Mouse (Mus musculus): ENCODE results near the gene Gm29776. TPM values are rescaled to one million over a fixed set of nuclear protein-coding genes. Genes with fewer than 3 reads are reported as not detected.

Gene Gm29776
- polyA plus RNA-seq, 1 experiment from 2014 or later = 0.21 TPM

DNA sequence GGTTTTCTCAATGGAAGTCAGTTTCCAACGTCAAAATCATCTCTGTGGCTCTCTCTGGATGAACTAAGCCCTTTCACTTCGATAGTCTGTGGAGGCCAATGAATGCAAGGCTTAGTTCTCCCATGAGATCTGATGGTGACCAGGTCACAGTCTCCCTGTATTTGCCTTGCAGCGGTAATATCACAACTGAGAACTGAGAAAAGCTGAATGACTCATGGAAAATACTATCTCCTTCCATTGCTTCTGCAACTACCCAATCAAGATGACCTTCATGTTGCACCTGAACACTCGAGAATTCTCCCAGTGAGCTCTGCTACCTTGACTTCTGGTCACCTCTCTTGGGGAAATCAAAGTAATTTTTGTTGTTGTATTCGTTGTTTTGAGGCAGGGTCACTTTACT lies 28.9 kb upstream of the Gm29776 start:
- ATAC-seq (ENCODE audit: low FRiP score) = no peak
- H3K9me3 ChIP-seq (replicated peaks) = no peaks in the 10 kb centered on the region
- no peak overlapping the region for H3K27ac ChIP-seq
- no peak overlapping the region for H3K4me2 ChIP-seq (replicated peaks)
- H3K9ac ChIP-seq = no peak overlapping the region
- H3K36me3 ChIP-seq = no peaks in the 10 kb centered on the region
- 80% methylated on average over 5 of the region's 5 CpGs for WGBS
- H3K4me3 ChIP-seq = no peak overlapping the region
- no peaks in the 10 kb centered on the region for H3K27me3 ChIP-seq
- no peaks in the 10 kb centered on the region for H3K4me1 ChIP-seq

- Histone ChIP-seq H3K9me3 (replicated peaks) (no peaks in the 10 kb centered on the region), H3K4me3 (no peak overlapping the region), H3K4me1 (no peaks in the 10 kb centered on the region), H3K27me3 (no peaks in the 10 kb centered on the region), H3K36me3 (no peaks in the 10 kb centered on the region), H3K9ac (no peak overlapping the region), H3K27ac (no peak overlapping the region), H3K4me2 (replicated peaks) (no peak overlapping the region)
- 78% methylated on average over 6 of the region's 6 CpGs for WGBS
- ATAC-seq (ENCODE audit: low FRiP score) = no peak
These were observed 25.4 kb upstream of the Gm29776 start for GRCm38 (mm10) chr14:54724049-54724448.

- 84% methylated on average over 10 of the region's 10 CpGs for WGBS
- ATAC-seq (ENCODE audit: low FRiP score) = no peak
- Histone ChIP-seq H3K9me3 (replicated peaks) (no peaks in the 10 kb centered on the region), H3K4me2 (replicated peaks) (no peak overlapping the region), H3K4me1 (no peaks in the 10 kb centered on the region), H3K27ac (no peak overlapping the region), H3K9ac (no peak overlapping the region), H3K27me3 (no peaks in the 10 kb centered on the region), H3K4me3 (no peak overlapping the region), H3K36me3 (no peaks in the 10 kb centered on the region)
These were observed 23.1 kb upstream of the Gm29776 start for GRCm38 (mm10) chr14:54721711-54722110.

DNA sequence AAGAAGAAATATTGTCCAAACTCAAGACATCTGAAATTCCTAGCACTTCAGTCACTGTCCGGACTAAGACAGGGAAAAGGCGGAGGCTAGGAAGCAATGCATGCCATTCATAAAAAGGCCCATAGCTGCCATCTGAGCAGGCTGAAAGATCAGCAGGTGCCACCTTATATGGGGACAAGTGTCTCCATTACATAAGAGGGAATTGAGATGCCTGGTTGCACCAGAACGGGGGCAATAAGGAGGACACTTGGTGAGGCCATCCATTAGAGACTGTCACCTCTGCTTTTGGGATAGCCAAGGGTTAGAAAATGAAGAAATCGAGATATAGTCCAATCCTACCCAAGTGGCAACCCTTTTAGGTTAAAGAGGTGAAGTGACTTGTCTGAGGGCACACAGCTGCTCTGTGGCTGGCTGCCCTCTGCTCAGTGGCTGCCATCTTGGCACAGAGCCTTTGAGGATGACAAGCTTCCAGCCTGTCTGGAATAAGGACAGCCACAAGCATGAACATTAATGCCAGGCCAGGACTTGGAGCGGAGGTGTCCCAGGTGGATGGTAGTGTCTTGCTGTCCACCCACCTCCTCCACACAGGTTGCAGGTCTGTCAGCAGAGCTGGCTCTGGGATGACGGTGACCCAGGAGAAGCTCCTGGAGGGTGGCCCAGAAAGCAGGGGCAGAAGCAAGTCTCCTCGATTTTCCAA lies 22.2 kb upstream of the Gm29776 start:
- no peak overlapping the region for H3K27ac ChIP-seq
- H3K36me3 ChIP-seq = no peaks in the 10 kb centered on the region
- no peak overlapping the region for H3K4me2 ChIP-seq (replicated peaks)
- H3K4me1 ChIP-seq = no peaks in the 10 kb centered on the region
- no peak overlapping the region for H3K4me3 ChIP-seq
- no peak for ATAC-seq (ENCODE audit: low FRiP score)
- H3K27me3 ChIP-seq = no peaks in the 10 kb centered on the region
- no peak overlapping the region for H3K9ac ChIP-seq
- H3K9me3 ChIP-seq (replicated peaks) = no peaks in the 10 kb centered on the region
- 84% methylated on average over 7 of the region's 7 CpGs for WGBS

- Histone ChIP-seq H3K36me3 (no peaks in the 10 kb centered on the region), H3K9me3 (replicated peaks) (no peaks in the 10 kb centered on the region), H3K9ac (no peak overlapping the region), H3K4me3 (no peak overlapping the region), H3K27ac (no peak overlapping the region), H3K27me3 (no peaks in the 10 kb centered on the region), H3K4me1 (no peaks in the 10 kb centered on the region), H3K4me2 (replicated peaks) (no peak overlapping the region)
- ATAC-seq (ENCODE audit: low FRiP score) = no peak
- WGBS = 90% methylated on average over 11 of the region's 11 CpGs
These were observed 21.4 kb upstream of the Gm29776 start for GRCm38 (mm10) chr14:54720041-54720440.

DNA sequence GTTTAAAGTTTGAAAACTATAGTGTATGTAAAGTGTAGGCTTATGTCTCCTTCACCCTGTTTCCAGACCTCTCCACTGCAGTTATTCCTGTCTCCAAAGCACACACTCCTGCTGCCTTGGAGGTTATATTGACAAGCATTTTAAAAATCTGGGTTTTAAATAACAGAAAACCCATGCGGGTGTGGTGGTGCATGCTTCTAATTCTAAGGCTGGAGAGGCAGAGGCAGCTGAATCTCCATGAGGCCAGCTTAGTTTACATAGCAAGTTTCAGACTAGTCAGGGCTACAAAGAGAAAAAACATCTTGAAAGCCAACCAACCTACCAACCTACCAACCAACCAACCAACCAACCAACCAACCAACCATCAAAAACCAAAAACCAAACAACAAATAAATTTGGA lies 16.8 kb upstream of the Gm29776 start:
- H3K36me3 ChIP-seq = no peaks in the 10 kb centered on the region
- no peak overlapping the region for H3K4me3 ChIP-seq
- WGBS = 77% methylated on average over 1 of the region's 1 CpGs
- ATAC-seq (ENCODE audit: low FRiP score) = no peak
- H3K9ac ChIP-seq = no peak overlapping the region
- H3K4me2 ChIP-seq (replicated peaks) = peak overlapping the region; percentile 70; the same call in 1 of the 2 replicates
- H3K27ac ChIP-seq = no peak overlapping the region
- no peaks in the 10 kb centered on the region for H3K27me3 ChIP-seq
- no peaks in the 10 kb centered on the region for H3K9me3 ChIP-seq (replicated peaks)
- H3K4me1 ChIP-seq = peaks cover 6% of the 10 kb centered on the region

GRCm38 (mm10) chr14:54714617-54715081 lies 16.0 kb upstream of the Gm29776 start:
- H3K9ac ChIP-seq = peak overlapping the region; percentile 37
- H3K27me3 ChIP-seq = no peaks in the 10 kb centered on the region
- WGBS = 4% methylated on average over 15 of the region's 15 CpGs
- peaks cover 8% of the 10 kb centered on the region for H3K4me1 ChIP-seq
- H3K36me3 ChIP-seq = no peaks in the 10 kb centered on the region
- no peaks in the 10 kb centered on the region for H3K9me3 ChIP-seq (replicated peaks)
- peak overlapping the region; percentile 32 for H3K4me3 ChIP-seq
- H3K4me2 ChIP-seq (replicated peaks) = peak overlapping the region; percentile 70
- H3K27ac ChIP-seq = no peak overlapping the region; the same call in 1 of the 2 replicates
- ATAC-seq (ENCODE audit: low FRiP score) = peak; percentile 56

DNA sequence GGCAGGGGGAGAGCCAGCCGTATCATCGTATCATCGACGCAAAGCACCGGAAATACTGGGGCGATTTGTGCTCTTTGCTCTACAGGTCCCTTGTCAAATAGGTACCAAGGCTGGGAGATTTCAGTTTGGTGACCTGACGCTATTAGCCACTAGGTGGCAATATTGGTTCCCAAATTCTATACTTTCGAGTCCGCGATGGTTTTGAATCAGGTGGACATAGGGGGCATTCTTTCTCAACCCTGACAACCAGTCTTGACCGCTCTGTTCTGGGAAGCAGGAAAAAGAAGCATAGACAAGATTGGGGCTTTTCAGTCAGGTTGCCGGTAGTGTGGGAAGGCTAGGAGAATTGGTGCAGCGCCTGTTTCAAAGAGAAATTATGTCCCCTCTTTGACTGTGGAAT lies 15.5 kb upstream of the Gm29776 start:
- Histone ChIP-seq H3K4me1 (peaks cover 8% of the 10 kb centered on the region), H3K27ac (no peak overlapping the region; the same call in 1 of the 2 replicates), H3K4me3 (peak overlapping the region; percentile 32), H3K9ac (peak overlapping the region; percentile 37), H3K9me3 (replicated peaks) (no peaks in the 10 kb centered on the region), H3K27me3 (no peaks in the 10 kb centered on the region), H3K36me3 (no peaks in the 10 kb centered on the region), H3K4me2 (replicated peaks) (peak overlapping the region; percentile 70)
- 1% methylated on average over 13 of the region's 13 CpGs for WGBS
- peak; percentile 53 for ATAC-seq (ENCODE audit: low FRiP score)

DNA sequence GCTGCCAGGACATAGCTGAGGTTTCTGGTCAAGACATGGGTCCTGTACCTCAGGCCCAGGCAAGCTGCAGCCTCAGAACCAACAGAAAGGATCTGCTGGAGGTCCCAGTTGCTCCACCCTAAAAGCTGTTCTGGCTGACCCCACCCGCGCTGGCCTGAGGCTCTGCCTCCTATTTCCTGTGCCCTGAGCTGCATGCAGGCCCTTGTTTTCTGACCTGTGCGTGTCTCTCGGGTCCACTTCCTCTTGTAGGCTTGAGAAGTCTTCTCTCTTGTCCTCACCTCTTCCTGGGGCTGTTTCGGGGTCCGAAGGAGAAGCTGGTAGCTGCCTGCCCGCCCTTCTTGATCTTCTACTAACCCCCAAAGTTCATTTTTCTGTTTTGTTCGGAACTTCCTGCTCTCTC lies 14.2 kb upstream of the Gm29776 start:
- Histone ChIP-seq H3K9ac (no peak overlapping the region), H3K4me3 (no peak overlapping the region), H3K27ac (no peak overlapping the region), H3K36me3 (no peaks in the 10 kb centered on the region), H3K27me3 (no peaks in the 10 kb centered on the region), H3K9me3 (replicated peaks) (no peaks in the 10 kb centered on the region), H3K4me2 (replicated peaks) (no peak overlapping the region), H3K4me1 (peaks cover 8% of the 10 kb centered on the region)
- WGBS = 78% methylated on average over 8 of the region's 8 CpGs
- ATAC-seq (ENCODE audit: low FRiP score) = no peak

DNA sequence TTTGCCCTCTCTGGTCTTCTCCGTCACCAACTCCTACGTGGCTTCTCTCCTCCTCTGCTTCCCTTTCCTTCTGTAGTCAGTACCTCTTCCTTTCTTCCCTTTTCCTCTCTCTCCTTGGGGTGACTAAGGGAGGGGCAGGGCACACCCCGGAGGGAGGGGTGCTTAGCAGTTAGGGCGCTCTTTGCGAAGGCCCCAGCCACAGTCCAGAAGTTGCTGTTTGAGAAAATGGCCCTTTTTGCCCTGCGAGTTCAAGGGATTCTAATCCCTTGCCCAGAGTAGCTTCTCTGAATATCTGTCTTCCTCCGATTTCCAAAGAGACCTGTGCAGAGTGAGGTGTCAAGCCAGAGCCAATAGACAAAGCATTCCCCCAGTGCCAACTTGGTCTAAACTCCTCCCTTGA lies 13.4 kb upstream of the Gm29776 start, which contains the start of gene Cebpe:
Gene Cebpe, minus strand, starts transcription at position 101 of the 400 bp plus-strand sequence.
- Histone ChIP-seq H3K9me3 (replicated peaks) (no peaks in the 10 kb centered on the region), H3K4me1 (peaks cover 8% of the 10 kb centered on the region), H3K27ac (no peak within 1 kb of the TSS), H3K27me3 (0 out of 2 replicates have a peak, but pooled peaks cover under 1% of the 10 kb centered on the region), H3K9ac (no peak within 1 kb of the TSS; the same call in 1 of the 2 replicates), H3K4me3 (no peak within 1 kb of the TSS), H3K36me3 (no peaks in the 10 kb centered on the region), H3K4me2 (replicated peaks) (no peak within 1 kb of the TSS)
- 86% methylated on average over 7 of the region's 7 CpGs for WGBS
- no peak for ATAC-seq (ENCODE audit: low FRiP score)

DNA sequence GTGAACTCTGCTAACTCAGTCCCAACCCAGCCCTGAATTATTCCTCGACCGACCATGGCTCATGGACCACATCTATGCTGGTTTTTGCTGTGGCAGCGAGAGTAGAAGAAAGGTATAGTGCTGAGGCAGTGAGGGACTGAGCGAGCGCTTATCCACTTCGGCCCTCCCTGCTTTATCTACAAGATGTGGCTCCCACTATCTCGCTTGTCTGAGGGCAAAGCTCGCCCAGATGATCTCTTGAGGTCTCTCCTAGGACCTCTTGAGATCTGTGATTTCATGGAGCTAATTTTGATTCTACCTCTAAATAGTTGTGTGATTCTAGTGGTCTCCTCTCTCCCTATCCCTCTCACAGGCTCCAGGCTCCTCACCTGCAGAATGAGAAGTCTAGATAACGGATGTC lies 10.4 kb upstream of the Gm29776 start:
- ATAC-seq (ENCODE audit: low FRiP score) = no peak
- H3K27me3 ChIP-seq = 0 out of 2 replicates have a peak, but pooled peaks cover 3% of the 10 kb centered on the region
- H3K36me3 ChIP-seq = no peaks in the 10 kb centered on the region
- H3K4me2 ChIP-seq (replicated peaks) = no peak overlapping the region
- no peak overlapping the region for H3K9ac ChIP-seq
- H3K4me1 ChIP-seq = peaks cover 5% of the 10 kb centered on the region
- 91% methylated on average over 9 of the region's 9 CpGs for WGBS
- H3K4me3 ChIP-seq = no peak overlapping the region
- no peak overlapping the region for H3K27ac ChIP-seq
- no peaks in the 10 kb centered on the region for H3K9me3 ChIP-seq (replicated peaks)

DNA sequence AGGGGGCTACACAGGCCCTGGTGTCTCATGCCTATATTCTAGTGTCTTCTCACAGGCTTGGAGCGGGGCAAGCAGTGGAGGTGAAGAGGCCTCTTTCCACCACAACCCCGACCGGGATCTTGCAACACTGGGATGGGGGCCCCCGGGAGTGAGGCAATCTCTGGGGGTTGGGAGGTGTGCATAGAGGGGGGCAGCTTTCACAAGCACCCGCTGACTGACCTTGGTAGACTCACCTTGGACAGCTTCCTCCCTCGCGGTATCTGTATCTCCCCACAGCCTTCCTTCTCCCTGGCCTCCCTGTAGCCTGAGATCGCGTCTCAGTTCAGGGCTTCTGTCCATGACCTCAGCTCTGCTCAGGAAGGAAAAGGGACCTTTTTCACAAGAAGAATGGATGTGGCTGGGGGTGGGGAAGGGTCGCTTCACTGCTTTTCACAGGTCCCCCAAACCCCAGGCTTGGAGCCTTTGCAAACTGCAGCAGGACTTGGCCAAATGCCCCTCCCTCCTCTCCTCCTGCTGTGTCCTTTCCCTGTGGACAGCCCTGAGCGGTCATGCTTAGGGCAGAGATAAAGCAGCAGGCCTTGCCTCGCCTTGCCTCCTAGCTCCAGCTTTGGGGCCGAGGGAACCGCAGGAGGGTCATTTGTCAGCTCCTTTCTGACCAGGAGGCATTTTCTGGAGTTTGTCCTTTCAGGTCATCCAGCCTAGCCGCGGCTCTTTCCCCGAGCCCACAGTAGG lies 8.1 kb upstream of the Gm29776 start:
- Histone ChIP-seq H3K27ac (no peak overlapping the region), H3K9ac (no peak overlapping the region), H3K4me3 (no peak overlapping the region), H3K36me3 (no peaks in the 10 kb centered on the region), H3K4me2 (replicated peaks) (no peak overlapping the region), H3K4me1 (peaks cover 5% of the 10 kb centered on the region), H3K9me3 (replicated peaks) (no peaks in the 10 kb centered on the region), H3K27me3 (peaks cover 8% of the 10 kb centered on the region; the same call in 1 of the 2 replicates)
- no peak for ATAC-seq (ENCODE audit: low FRiP score)
- WGBS = 54% methylated on average over 16 of the region's 17 CpGs

Data from hindbrain, embryonic 12.5 days (tissue).